Mouse (Mus musculus) hindbrain, embryonic 10.5 days (tissue): ENCODE results near the gene Efhd2. TPM values are rescaled to one million over a fixed set of nuclear protein-coding genes. Genes with fewer than 3 reads are reported as not detected.

Source experiments
- DNase-seq: peaks from one replicate; pipeline ENCODE4 v3.0.0-alpha.2; 2017; ENCODE audit warnings: low spot score
- H3K27ac ChIP-seq: fragments of 300-500 bp; sonication (generic); 2 replicates; pipeline ENCODE4 v1.5.1; 2016; ENCODE audit warnings: mild to moderate bottlenecking, moderate library complexity
- H3K27me3 ChIP-seq: fragments of 300-500 bp; sonication (generic); 2 replicates; pipeline ENCODE4 v1.6.1; 2016; ENCODE audit warnings: mild to moderate bottlenecking; ENCODE audit not compliant: poor library complexity, insufficient read depth, severe bottlenecking
- H3K36me3 ChIP-seq: fragments of 300-500 bp; sonication (generic); 2 replicates; pipeline ENCODE4 v1.6.1; 2016; ENCODE audit warnings: mild to moderate bottlenecking, moderate library complexity
- H3K4me1 ChIP-seq: fragments of 300-500 bp; sonication (generic); replicated peaks from 2 replicates; pipeline ENCODE4 v1.6.1; 2016; ENCODE audit warnings: mild to moderate bottlenecking
- H3K4me3 ChIP-seq: fragments of 300-500 bp; sonication (generic); 2 replicates; pipeline ENCODE4 v1.5.1; 2016; ENCODE audit warnings: mild to moderate bottlenecking, moderate library complexity
- H3K9me3 ChIP-seq: fragments of 300-500 bp; sonication (generic); 2 replicates; pipeline ENCODE4 v1.6.1; 2016; ENCODE audit warnings: mild to moderate bottlenecking, moderate library complexity
- WGBS: fragments of 180-500 bp; shearing (Covaris S2); methylation state at CpG from one replicate; pipeline ENCODE4 v1.1.7; 2016; 5-methylcytosine and 5-hydroxymethylcytosine counted together
- polyA plus RNA-seq: library from polyadenylated mRNA; unstranded; fragments of >200 nt; fragmentation: Nextera tagmentation; extraction: Ambion mirVana; gene quantifications from 2 replicates; pipeline ENCODE4 v1.2.1, GENCODE M21; 2016

Efhd2 gene
- polyA plus RNA-seq, 1 experiment from 2014 or later = 61.3 TPM

DNA sequence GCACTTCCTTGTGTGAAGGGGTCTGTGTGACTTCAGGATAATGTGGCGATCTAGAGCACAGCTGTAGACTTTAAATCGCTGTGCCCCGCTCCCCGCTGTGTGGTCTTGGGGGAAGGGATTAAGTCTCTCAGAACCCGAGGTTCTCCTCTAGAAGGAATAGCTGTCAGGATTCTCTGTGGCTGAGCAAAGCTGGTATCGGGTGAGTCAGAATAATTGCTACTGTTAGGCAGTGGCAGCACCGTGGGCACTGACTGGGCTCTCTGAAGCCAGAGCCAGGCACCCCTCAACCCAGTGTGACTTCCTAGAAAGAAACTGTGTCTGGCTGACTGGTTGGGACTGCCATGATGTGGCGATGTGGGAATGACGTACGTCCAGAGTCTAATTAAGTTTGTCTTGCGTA lies 44.3 kb downstream of the Efhd2 start:
- Histone ChIP-seq H3K9me3 (no peaks in the 10 kb centered on the region), H3K4me1 (0 out of 2 replicates have a peak, but pooled peaks cover 4% of the 10 kb centered on the region), H3K36me3 (no peaks in the 10 kb centered on the region), H3K27me3 (no peaks in the 10 kb centered on the region), H3K4me3 (no peak overlapping the region), H3K27ac (no peak overlapping the region)
- WGBS = 62% methylated on average over 11 of the region's 11 CpGs
- DNase-seq = no peak

DNA sequence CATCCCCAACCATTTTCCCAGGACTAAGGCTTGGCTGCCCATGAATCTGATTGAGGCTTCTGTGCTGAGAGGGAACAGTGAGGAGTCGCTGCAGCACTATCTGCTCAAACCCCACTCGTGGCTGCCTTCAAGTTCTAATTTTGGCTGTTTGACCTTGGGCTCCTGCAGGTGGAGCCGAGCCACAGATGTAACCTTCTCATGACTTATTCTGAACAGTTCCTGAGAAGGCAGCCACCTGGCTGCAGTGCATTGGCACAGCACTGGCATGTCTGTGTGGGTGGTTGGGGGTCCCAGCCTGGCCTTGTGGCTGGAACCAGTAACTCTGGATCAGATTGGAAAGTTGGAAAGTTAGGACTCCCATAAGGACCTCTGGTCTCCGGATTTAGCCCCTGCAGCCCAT lies 46.5 kb downstream of the Efhd2 start:
- Histone ChIP-seq H3K27me3 (no peaks in the 10 kb centered on the region), H3K4me3 (no peak overlapping the region), H3K27ac (no peak overlapping the region), H3K4me1 (0 out of 2 replicates have a peak, but pooled peaks cover 4% of the 10 kb centered on the region), H3K9me3 (no peaks in the 10 kb centered on the region), H3K36me3 (no peaks in the 10 kb centered on the region)
- no peak for DNase-seq
- 74% methylated on average over 4 of the region's 4 CpGs for WGBS

DNA sequence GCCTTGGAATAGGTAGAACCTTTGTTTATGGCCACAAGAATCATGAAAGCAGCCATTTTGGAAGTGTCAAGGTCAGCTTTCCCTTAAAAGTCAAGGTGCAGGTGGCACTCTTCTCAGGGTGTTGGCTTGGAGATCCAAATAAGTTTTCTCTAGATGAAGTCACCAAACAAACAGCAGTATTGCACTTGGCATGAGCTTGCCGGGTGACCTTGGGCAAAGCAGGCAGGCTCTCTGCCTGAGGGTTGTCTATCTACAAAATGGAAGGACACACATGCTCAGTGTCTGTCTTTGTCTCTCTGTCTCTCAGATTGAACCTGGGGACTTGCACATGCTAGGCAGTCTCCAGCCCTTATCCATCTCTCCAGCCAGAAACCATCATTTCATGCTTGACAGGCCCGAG lies 47.3 kb downstream of the Efhd2 start:
- no peaks in the 10 kb centered on the region for H3K36me3 ChIP-seq
- H3K27ac ChIP-seq = no peak overlapping the region
- no peaks in the 10 kb centered on the region for H3K9me3 ChIP-seq
- H3K4me3 ChIP-seq = no peak overlapping the region
- peaks cover 6% of the 10 kb centered on the region; the same call in 1 of the 2 replicates for H3K4me1 ChIP-seq
- DNase-seq = no peak
- WGBS = 93% methylated on average over 2 of the region's 2 CpGs
- no peaks in the 10 kb centered on the region for H3K27me3 ChIP-seq

DNA sequence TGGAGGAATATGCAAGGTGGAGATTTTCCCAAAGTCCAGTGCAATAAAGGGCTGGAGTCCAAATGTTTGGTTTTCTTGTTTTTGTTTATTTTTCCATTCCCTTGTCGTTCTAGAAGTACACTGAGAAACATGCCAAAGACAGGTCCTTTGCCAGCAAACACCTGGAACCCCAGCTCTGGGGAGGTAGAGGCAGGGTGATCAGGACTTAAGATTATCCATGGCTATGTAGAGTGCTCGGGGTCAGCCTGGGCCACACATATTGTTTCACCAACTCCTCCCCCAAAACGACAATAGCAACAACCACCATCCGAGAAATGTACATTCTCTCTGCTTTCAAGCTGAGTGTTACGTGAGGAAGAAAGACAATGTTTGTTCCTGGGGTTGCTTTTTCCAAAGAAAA lies 48.7 kb downstream of the Efhd2 start, which contains the start of gene Cela2a:
Gene Cela2a, minus strand, starts transcription at position 101 of the 400 bp plus-strand sequence.
- H3K4me3 ChIP-seq = no peak within 1 kb of the TSS
- no peaks in the 10 kb centered on the region for H3K27me3 ChIP-seq
- no peaks in the 10 kb centered on the region for H3K9me3 ChIP-seq
- H3K36me3 ChIP-seq = no peaks in the 10 kb centered on the region
- WGBS = 63% methylated on average over 5 of the region's 5 CpGs
- no peak within 1 kb of the TSS for H3K27ac ChIP-seq
- H3K4me1 ChIP-seq = peaks cover 12% of the 10 kb centered on the region; the same call in 1 of the 2 replicates
- DNase-seq = no peak

DNA sequence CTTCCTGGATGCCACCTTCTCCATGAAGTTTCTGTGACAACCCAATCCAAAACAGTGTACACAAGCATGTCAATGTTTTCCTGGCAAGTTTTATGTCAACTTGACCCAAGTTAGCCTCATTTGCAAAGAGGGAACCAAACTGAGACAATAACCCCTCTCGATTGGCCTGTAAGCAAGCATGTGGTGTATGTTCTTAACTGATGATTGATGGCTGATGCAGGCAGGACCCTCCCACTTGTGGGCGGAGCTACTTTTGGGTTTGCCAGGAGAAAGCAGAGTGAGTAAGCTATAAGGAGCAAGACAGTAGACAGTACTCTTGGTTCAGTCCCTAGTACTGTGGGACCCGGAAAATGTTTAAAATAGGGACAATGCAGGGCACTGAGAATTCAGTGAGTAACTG lies 51.7 kb downstream of the Efhd2 start:
- Histone ChIP-seq H3K36me3 (no peaks in the 10 kb centered on the region), H3K27ac (no peak overlapping the region), H3K9me3 (no peaks in the 10 kb centered on the region), H3K4me1 (peaks cover 9% of the 10 kb centered on the region; the same call in 1 of the 2 replicates), H3K4me3 (no peak overlapping the region), H3K27me3 (no peaks in the 10 kb centered on the region)
- 61% methylated on average over 3 of the region's 3 CpGs for WGBS
- DNase-seq = peak; percentile 27

DNA sequence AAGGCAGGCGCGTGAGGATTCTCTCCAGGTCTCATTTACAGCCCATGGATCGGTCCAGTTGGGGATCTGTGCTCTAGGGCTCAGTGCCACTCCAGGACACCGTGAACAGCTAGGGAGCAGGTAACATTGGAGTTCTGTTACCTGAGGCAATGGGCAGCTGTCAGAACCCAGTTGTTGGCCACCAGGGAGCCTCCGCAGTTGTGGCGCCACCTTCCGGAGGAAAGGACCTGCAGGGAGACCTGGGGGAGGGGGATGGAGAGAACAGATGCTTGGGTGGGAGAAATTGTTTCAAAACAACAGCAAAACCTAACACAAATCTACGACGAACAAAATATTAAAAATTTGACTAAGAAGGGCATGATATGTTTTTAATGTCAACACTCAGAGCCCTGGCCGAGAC lies 52.6 kb downstream of the Efhd2 start:
- no peak overlapping the region for H3K4me3 ChIP-seq
- peaks cover 18% of the 10 kb centered on the region for H3K4me1 ChIP-seq
- DNase-seq = no peak
- no peak overlapping the region for H3K27ac ChIP-seq
- no peaks in the 10 kb centered on the region for H3K9me3 ChIP-seq
- H3K27me3 ChIP-seq = no peaks in the 10 kb centered on the region
- H3K36me3 ChIP-seq = no peaks in the 10 kb centered on the region
- WGBS = 78% methylated on average over 10 of the region's 10 CpGs

DNA sequence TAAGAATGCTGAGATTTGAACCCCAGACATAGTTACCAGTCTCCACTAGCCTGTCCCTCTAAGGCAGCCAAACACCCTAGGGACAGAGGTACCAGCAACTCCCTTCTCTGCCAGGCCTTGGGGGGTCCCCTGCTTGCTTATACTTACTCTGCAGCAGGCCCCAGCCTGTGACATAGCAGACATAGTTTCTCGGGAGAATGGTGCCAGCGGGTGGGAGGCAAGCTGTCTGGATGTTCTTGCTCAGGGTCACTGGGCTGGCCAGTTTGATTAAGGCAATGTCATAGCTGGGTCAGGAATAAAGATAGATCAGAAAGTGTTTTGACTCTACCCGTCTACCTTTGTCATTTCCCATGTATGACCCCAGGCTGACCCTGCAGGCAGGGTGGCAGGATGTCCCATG lies 53.5 kb downstream of the Efhd2 start:
- Histone ChIP-seq H3K9me3 (no peaks in the 10 kb centered on the region), H3K27ac (no peak overlapping the region; the same call in 1 of the 2 replicates), H3K27me3 (no peaks in the 10 kb centered on the region), H3K4me3 (no peak overlapping the region), H3K36me3 (peaks cover under 1% of the 10 kb centered on the region; the same call in 1 of the 2 replicates), H3K4me1 (peaks cover 24% of the 10 kb centered on the region)
- no peak for DNase-seq
- 78% methylated on average over 3 of the region's 3 CpGs for WGBS

DNA sequence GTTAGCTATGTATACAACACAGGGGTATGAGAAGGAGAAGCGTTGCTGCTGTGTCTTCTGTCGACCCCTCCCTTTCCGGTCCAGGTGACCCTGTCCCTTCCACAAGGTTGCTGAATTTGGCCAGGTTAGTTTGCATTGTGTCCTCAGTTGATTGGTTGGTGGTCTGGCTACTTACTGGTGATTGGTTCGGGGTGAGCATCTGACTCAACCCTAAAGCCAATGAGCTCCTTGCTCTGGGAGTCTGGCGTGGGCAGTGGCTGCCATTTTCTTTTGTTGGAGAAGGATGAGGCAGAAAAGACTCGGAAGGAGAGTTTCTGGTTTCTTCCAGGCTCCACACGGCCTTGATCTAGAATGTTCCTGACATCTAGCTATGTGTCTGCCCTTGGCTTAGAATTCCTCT lies 55.4 kb downstream of the Efhd2 start:
- no peaks in the 10 kb centered on the region for H3K27me3 ChIP-seq
- peaks cover 18% of the 10 kb centered on the region for H3K36me3 ChIP-seq
- H3K4me1 ChIP-seq = peaks cover 28% of the 10 kb centered on the region
- H3K9me3 ChIP-seq = no peaks in the 10 kb centered on the region
- no peak for DNase-seq
- no peak overlapping the region for H3K27ac ChIP-seq
- H3K4me3 ChIP-seq = no peak overlapping the region
- 95% methylated on average over 7 of the region's 7 CpGs for WGBS

DNA sequence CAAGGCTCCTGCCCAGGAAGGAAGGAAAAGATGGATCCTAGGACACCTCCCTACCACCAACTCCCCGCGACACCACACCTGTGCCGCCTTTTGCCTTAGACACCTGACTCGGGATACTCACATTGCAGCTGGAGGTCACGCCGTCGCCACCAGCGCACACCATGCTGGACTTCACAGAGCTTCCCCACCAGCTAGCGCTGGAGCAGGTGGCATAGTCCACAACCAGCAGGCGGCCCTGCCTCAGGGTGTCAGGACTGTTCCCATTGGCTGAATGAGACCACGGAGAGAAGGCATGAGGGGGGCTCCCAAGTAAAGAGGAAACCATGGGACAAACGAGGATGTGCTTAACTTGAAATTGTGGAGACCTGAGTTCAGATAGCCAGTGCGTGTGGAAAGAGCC lies 55.9 kb downstream of the Efhd2 start:
- Histone ChIP-seq H3K27me3 (no peaks in the 10 kb centered on the region), H3K4me3 (no peak overlapping the region), H3K36me3 (peaks cover 23% of the 10 kb centered on the region), H3K27ac (no peak overlapping the region), H3K9me3 (no peaks in the 10 kb centered on the region), H3K4me1 (peaks cover 28% of the 10 kb centered on the region)
- DNase-seq = no peak
- 89% methylated on average over 13 of the region's 13 CpGs for WGBS

DNA sequence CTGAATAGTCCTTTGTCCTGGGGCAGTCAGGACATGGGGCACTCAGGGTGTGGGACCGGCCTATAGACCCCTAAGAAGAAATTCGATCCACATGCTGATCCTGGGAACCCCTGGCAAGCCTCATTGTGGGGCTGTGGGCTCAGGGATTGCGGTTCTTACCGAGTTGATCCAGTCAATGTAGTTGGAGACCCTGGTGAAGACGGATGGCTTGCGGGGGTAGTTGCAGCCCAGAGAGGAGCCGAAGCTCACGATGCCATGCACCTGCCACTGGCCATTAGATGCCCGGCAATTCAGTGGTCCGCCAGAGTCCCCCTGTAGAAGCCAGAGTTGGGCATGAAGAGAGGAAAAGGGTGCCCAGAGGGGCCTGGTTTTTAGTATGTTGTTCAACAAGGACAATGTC lies 57.0 kb downstream of the Efhd2 start:
- Histone ChIP-seq H3K4me3 (no peak overlapping the region), H3K9me3 (no peaks in the 10 kb centered on the region), H3K27ac (no peak overlapping the region), H3K4me1 (peaks cover 28% of the 10 kb centered on the region), H3K27me3 (no peaks in the 10 kb centered on the region), H3K36me3 (peaks cover 34% of the 10 kb centered on the region)
- WGBS = 62% methylated on average over 10 of the region's 10 CpGs
- DNase-seq = no peak

DNA sequence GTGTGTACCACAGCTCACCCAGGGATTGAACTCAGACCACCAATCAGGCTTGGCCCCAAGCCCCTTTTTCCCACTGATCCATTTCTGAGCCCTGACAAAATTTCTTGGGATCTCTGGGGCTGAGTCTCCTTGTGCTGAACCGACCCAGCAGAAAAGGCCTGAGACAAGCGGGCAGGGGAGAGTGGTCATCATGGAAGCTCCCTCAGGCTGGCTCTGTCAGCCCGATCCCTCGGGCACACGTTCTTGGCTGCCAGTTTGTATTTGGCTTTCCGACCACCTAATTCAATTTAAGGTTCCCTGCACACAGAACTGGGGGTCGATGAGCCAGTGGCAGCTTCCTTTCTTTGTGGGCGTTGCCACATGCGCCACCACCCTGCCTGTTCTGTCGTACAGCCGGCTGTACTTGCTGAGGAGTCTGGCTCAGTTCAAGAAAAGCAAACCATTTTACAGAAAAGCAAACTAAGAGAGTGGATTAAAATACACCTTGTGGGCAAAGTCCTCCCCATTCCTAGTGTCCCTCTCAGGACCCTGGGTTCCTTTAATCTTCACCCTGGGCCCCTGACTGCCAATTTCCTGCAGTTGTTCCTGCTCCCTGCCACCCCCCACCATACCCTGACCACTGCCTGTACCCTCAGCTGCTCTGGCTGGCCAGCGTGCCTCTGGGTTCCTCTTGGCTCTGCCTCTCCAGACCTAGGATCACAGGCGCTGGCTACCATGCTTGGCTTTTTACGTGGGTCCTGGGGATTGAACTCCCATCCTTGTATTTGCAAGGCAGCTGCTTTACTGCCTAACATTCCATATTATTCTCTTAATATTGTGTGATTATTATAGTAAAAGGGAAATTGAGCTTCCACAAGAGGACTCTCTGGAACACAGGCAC lies 57.7 kb downstream of the Efhd2 start:
- Histone ChIP-seq H3K27me3 (no peaks in the 10 kb centered on the region), H3K27ac (peak overlapping the region; percentile 6; the same call in 1 of the 2 replicates), H3K4me3 (no peak overlapping the region), H3K36me3 (peaks cover 41% of the 10 kb centered on the region), H3K9me3 (no peaks in the 10 kb centered on the region), H3K4me1 (peaks cover 24% of the 10 kb centered on the region)
- WGBS = 70% methylated on average over 14 of the region's 14 CpGs
- DNase-seq = no peak

DNA sequence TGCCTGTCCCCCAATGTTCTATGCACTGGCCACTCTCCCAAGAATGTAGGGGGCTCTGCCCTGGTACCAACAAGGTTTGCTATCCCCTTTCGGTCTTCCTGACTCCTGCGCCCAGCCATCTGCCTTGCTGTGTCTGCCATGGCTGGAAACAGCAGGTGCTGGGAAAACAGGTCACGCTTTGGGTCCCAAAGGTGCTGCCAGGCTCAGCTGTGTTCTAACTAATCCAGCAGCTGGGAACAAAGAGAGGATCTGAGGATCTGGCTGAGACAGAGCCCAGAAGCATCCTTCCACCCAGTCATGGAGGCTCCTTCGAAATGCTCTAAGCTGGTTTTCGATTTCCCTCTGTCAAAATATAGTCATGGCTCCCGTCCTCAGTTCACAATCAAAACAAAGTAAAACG lies 58.5 kb downstream of the Efhd2 start:
- DNase-seq = no peak
- WGBS = 92% methylated on average over 7 of the region's 7 CpGs
- H3K27ac ChIP-seq = peak overlapping the region; percentile 69; the same call in 1 of the 2 replicates
- peaks cover 21% of the 10 kb centered on the region for H3K4me1 ChIP-seq
- no peaks in the 10 kb centered on the region for H3K27me3 ChIP-seq
- no peaks in the 10 kb centered on the region for H3K9me3 ChIP-seq
- no peak overlapping the region for H3K4me3 ChIP-seq
- peaks cover 49% of the 10 kb centered on the region for H3K36me3 ChIP-seq

DNA sequence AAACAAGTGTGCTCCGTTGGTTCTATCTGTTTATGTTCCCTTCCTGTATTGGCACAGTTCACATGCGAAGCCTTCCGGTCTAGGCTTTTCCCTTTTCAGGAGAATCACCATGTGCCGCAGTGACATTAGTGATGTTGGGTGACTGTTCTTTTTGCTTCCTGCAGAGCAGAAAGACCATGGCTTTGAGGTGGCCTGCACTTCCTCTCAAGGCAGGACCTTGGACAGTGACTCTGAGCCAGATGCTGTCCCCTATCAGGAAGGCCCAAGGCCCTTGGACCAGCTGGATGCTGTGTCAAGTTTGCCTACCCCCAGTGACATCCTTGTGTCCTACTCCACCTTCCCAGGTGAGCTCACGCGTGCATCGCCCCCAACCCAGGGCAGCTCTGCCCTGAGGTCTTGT lies 63.3 kb downstream of the Efhd2 start:
- no peaks in the 10 kb centered on the region for H3K9me3 ChIP-seq
- DNase-seq = no peak
- peaks cover 96% of the 10 kb centered on the region for H3K36me3 ChIP-seq

More for the DNA sequence above, 63.3 kb downstream of the Efhd2 start:
- Histone ChIP-seq H3K4me1 (0 out of 2 replicates have a peak, but pooled peaks cover 5% of the 10 kb centered on the region), H3K27me3 (no peaks in the 10 kb centered on the region), H3K27ac (no peak overlapping the region), H3K4me3 (no peak overlapping the region)
- 97% methylated on average over 7 of the region's 7 CpGs for WGBS
